Mouse (Mus musculus): ENCODE data around the gene Lrrc63. TPM values are rescaled to one million over a fixed set of nuclear protein-coding genes. Genes with fewer than 3 reads are reported as not detected.
"Not testable (repeated sequence)": the region's sequence is repeated elsewhere in the genome, so short reads cannot be mapped to it uniquely, and the experiment has no call there.

The Lrrc63 gene
- polyA plus RNA-seq, 1 experiment = 0.05 TPM

DNA sequence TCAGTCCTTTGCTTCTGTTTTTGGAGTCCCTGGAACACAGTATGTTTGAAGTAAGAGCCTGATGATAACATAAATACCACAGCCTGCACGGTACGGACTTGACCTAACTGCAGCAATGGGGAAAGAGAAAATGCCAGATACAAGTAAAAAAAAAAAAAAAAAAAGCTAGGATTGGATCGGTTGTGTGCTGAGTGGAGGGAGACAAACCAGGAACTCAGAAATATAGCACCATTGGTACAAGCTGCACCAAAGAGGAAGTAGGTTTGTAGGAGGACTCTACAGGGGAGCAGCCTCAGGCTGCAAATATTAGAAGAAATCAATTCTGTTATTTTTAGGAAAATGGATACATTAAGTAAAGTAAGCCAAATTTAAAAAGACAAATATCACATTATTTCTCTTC is 37.8 kb upstream of the Lrrc63 start:
- DNase-seq (ENCODE audit: low read depth) = no peak
- TF ChIP-seq POLR2A (IDR thresholded peaks at IDR 0.05; ENCODE audit: borderline replicate concordance, extremely low read depth, insufficient read depth, insufficient read length, poor library complexity, severe bottlenecking) (no peak), CTCF (IDR thresholded peaks at IDR 0.05; ENCODE audit: borderline replicate concordance, extremely low read depth, insufficient read depth, insufficient read length) (no peak)

GRCm38 (mm10) chr14:75165574-75166131 is 35.0 kb upstream of the Lrrc63 start:
- no peak for DNase-seq (ENCODE audit: low read depth)
- TF ChIP-seq POLR2A (IDR thresholded peaks at IDR 0.05; ENCODE audit: borderline replicate concordance, extremely low read depth, insufficient read depth, insufficient read length, poor library complexity, severe bottlenecking) (no peak), CTCF (IDR thresholded peaks at IDR 0.05; ENCODE audit: borderline replicate concordance, extremely low read depth, insufficient read depth, insufficient read length) (no peak)

DNA sequence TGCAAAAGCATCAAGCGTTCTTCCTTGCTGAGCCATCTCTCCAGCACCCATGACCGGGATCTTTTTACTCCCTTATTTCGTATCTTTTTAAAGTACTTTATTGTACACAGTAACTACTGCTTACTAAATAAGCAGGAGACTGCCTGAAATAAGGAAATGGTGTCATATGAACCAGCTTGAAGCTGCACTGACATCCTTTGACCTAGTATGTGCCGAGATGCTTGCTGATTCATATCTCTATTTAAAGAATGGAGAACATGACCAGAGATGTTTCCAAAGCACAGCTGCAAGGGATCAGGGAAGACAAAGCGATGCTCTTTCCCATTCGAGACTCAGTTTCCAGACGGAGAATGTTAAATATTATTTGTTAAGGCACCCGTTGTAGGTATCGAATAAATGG is 33.7 kb upstream of the Lrrc63 start:
- no peak for TF ChIP-seq POLR2A (IDR thresholded peaks at IDR 0.05; ENCODE audit: borderline replicate concordance, extremely low read depth, insufficient read depth, insufficient read length, poor library complexity, severe bottlenecking)
- TF ChIP-seq CTCF (IDR thresholded peaks at IDR 0.05; ENCODE audit: borderline replicate concordance, extremely low read depth, insufficient read depth, insufficient read length) = no peak
- DNase-seq (ENCODE audit: low read depth) = no peak

DNA sequence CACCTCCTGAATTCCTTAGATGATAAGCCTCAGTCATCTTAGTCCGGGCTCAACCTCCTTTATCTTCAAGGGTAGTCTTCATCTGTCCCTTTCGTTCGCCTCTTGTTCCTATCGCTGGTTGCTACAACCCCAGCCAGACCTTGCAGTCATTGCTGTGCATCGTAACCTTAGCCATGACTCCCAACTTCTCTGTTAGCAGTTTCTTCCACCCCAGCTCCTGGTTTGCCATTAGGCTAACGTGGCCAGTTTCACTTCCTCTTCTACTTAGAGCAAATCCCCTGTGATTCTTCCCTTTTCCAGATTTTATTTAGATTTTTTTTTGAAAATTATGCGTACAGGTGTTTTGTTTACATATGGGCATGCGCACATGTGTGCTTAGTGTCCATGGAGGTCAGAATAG is 33.2 kb upstream of the Lrrc63 start:
- no peak for TF ChIP-seq POLR2A (IDR thresholded peaks at IDR 0.05; ENCODE audit: borderline replicate concordance, extremely low read depth, insufficient read depth, insufficient read length, poor library complexity, severe bottlenecking)
- TF ChIP-seq CTCF (IDR thresholded peaks at IDR 0.05; ENCODE audit: borderline replicate concordance, extremely low read depth, insufficient read depth, insufficient read length) = no peak
- no peak for DNase-seq (ENCODE audit: low read depth)

DNA sequence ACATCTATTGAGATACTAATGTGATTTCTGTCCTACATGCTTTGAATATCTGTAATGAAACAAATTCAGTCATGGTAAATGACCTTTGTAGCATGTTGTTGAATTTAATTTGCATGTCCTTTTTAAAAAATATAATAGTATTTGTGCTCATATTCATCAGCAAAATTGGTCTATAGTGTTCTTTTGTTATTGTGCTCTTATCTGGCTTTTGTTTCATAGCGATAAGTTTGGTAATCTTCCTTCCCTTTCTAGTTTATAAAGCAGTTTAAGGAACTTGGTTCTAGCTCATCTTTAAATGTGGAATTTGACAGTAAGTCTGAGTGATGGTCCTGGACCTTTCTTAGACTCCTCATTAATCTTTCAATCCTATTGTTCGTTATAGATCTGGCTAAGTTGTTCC is 28.7 kb upstream of the Lrrc63 start:
- TF ChIP-seq POLR2A (IDR thresholded peaks at IDR 0.05; ENCODE audit: borderline replicate concordance, extremely low read depth, insufficient read depth, insufficient read length, poor library complexity, severe bottlenecking) (no peak), CTCF (IDR thresholded peaks at IDR 0.05; ENCODE audit: borderline replicate concordance, extremely low read depth, insufficient read depth, insufficient read length) (no peak)
- no peak for DNase-seq (ENCODE audit: low read depth)

- no peak for TF ChIP-seq CTCF (IDR thresholded peaks at IDR 0.05; ENCODE audit: borderline replicate concordance, extremely low read depth, insufficient read depth, insufficient read length)
- TF ChIP-seq POLR2A (IDR thresholded peaks at IDR 0.05; ENCODE audit: borderline replicate concordance, extremely low read depth, insufficient read depth, insufficient read length, poor library complexity, severe bottlenecking) = no peak
- no peak for DNase-seq (ENCODE audit: low read depth)
These were observed 23.8 kb upstream of the Lrrc63 start for GRCm38 (mm10) chr14:75154481-75154880.

- TF ChIP-seq CTCF (IDR thresholded peaks at IDR 0.05; ENCODE audit: borderline replicate concordance, extremely low read depth, insufficient read depth, insufficient read length) = no peak
- no peak for TF ChIP-seq POLR2A (IDR thresholded peaks at IDR 0.05; ENCODE audit: borderline replicate concordance, extremely low read depth, insufficient read depth, insufficient read length, poor library complexity, severe bottlenecking)
- DNase-seq (ENCODE audit: low read depth) = no peak
These were observed 20.5 kb upstream of the Lrrc63 start for GRCm38 (mm10) chr14:75151146-75151545.

GRCm38 (mm10) chr14:75150653-75151052 is 20.0 kb upstream of the Lrrc63 start:
- no peak for TF ChIP-seq CTCF (IDR thresholded peaks at IDR 0.05; ENCODE audit: borderline replicate concordance, extremely low read depth, insufficient read depth, insufficient read length)
- TF ChIP-seq POLR2A (IDR thresholded peaks at IDR 0.05; ENCODE audit: borderline replicate concordance, extremely low read depth, insufficient read depth, insufficient read length, poor library complexity, severe bottlenecking) = no peak
- no peak for DNase-seq (ENCODE audit: low read depth)

GRCm38 (mm10) chr14:75148229-75148628 is 17.5 kb upstream of the Lrrc63 start:
- peak; percentile 12 for DNase-seq (ENCODE audit: low read depth)

GRCm38 (mm10) chr14:75147706-75148105 is 17.0 kb upstream of the Lrrc63 start:
- not testable (repeated sequence) for DNase-seq (ENCODE audit: low read depth)

More at GRCm38 (mm10) chr14:75148229-75148628, 17.5 kb upstream of the Lrrc63 start:
- TF ChIP-seq POLR2A (IDR thresholded peaks at IDR 0.05; ENCODE audit: borderline replicate concordance, extremely low read depth, insufficient read depth, insufficient read length, poor library complexity, severe bottlenecking) (no peak), CTCF (IDR thresholded peaks at IDR 0.05; ENCODE audit: borderline replicate concordance, extremely low read depth, insufficient read depth, insufficient read length) (no peak)

GRCm38 (mm10) chr14:75139225-75139624 is 8.5 kb upstream of the Lrrc63 start:
- no peak for TF ChIP-seq POLR2A (IDR thresholded peaks at IDR 0.05; ENCODE audit: borderline replicate concordance, extremely low read depth, insufficient read depth, insufficient read length, poor library complexity, severe bottlenecking)
- DNase-seq (ENCODE audit: low read depth) = no peak

DNA sequence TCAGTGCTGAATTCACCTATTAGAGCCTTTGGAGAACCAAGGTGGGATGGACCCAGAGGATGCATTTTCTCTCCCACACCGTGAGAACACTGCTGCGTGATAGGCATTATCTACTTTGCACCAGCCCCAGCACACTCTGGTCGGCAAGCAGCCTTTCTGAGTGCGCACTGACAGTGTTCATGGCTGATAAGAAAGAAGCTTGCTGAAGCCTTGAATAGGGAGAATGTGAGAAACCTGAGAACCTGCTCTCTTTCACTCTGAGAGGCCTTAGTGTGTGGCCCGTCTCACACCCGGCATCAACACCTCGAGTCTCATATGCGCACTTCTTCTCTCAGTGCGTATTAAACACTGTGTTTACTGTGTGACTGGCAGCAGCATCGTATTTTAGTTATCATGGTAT is 7.8 kb upstream of the Lrrc63 start:
- peak; percentile 26 for DNase-seq (ENCODE audit: low read depth)
- TF ChIP-seq CTCF (IDR thresholded peaks at IDR 0.05; ENCODE audit: borderline replicate concordance, extremely low read depth, insufficient read depth, insufficient read length) (no peak), POLR2A (IDR thresholded peaks at IDR 0.05; ENCODE audit: borderline replicate concordance, extremely low read depth, insufficient read depth, insufficient read length, poor library complexity, severe bottlenecking) (no peak)
